Mouse (Mus musculus) E14TG2a.4 (cell line): Measurements from ENCODE around the gene Mr1.

Source experiments
- CTCF ChIP-seq: conservative IDR thresholded peaks from 2 replicates; pipeline ENCODE4 v1.5.1; 2014; ENCODE audit warnings: low read length
- NANOG ChIP-seq: IDR thresholded peaks from 2 replicates; pipeline ENCODE4 v1.6.1; 2014; ENCODE audit warnings: borderline replicate concordance, low read length, mixed read lengths
- POU5F1 ChIP-seq: IDR thresholded peaks from 2 replicates; pipeline ENCODE4 v1.6.1; 2014; ENCODE audit warnings: low read length, borderline replicate concordance

GRCm38 (mm10) chr1:155083271-155084265 is 63.0 kb downstream of the Mr1 start:
- TF ChIP-seq CTCF (no peak), NANOG (no peak), POU5F1 (no peak)
